Mouse (Mus musculus) c-Kit-positive CD71-positive TER-119-positive erythroid progenitor cells, embryonic 14.5 days (primary cell): ENCODE results near the gene Flrt2.
"Not testable (repeated sequence)": the region's sequence is repeated elsewhere in the genome, so short reads cannot be mapped to it uniquely, and the experiment has no call there.

Experiments used
- DNase-seq: peaks from one replicate; pipeline ENCODE4 v3.0.0-alpha.2; 2013; ENCODE audit warnings: low spot score

Flrt2 gene

DNA sequence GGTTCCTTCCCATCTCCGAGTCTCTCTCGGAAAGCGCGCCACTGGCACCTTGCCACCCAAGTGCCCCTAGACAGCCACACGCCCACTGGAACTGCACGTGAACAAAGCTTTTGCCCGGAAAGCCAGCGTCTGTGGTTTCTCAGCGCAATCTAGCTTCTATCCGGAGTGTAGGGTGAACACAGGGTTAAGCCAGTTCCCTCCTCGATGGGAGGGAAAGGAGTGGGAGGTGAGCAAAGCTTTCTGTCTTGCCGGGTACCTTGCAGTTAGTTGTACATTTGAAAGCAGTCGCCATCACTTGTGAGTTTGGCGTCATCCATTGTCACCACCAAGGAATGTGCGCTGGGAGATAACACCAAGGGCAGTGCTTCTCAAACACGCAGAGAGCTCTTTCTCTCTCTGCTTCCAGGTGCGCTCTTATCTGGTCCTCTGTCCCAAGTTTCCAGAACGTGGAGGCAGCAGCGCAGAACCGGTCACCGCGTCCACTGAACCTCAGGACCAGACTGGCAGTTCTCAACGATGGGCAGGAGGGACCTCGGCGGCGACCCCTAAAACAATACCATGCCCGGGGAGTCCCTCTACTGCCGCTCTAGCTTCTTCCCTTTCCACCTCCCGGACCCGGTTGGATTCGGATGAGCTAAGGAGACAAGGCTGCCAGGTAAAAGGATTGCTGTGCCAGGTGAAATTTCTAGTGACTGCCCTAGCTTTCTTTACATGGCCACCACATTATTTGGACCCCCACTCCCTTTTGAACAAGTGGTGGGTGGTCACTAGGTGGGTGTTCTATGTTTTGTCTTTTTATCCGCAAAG is at the start of gene Flrt2:
Flrt2 (plus strand) TSS at position 266 of the 807 bp plus-strand sequence.
- DNase-seq = no peak

DNA sequence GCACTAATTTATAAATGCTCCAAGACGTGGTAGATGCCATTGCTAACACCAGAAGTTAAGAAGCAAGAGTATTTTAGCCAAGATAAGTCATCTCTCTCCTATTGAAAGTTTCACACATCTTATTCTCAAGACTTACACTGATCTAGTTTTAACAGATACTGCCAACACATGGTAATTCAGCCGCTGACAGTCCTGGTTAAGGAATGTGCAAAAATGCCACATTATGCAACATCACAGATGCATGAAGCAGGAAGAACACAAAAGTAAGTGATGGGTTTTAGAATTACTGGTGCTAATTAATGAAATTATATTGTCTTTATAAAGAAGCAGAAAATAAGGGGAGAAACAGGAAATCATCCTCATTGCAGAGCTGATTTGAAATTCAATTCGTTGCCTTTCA is 49.8 kb upstream of the Flrt2 start:
- no peak for DNase-seq

DNA sequence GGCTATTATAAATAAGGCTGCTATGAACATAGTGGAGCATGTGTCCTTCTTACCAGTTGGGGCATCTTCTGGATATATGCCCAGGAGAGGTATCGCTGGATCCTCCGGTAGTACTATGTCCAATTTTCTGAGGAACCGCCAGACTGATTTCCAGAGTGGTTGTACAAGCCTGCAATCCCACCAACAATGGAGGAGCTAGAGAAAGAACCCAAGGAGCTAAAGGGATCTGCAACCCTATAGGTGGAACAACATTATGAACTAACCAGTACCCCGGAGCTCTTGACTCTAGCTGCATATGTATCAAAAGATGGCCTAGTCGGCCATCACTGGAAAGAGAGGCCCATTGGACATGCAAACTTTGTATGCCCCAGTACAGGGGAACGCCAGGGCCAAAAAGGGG is 44.8 kb upstream of the Flrt2 start:
- DNase-seq = not testable (repeated sequence)

DNA sequence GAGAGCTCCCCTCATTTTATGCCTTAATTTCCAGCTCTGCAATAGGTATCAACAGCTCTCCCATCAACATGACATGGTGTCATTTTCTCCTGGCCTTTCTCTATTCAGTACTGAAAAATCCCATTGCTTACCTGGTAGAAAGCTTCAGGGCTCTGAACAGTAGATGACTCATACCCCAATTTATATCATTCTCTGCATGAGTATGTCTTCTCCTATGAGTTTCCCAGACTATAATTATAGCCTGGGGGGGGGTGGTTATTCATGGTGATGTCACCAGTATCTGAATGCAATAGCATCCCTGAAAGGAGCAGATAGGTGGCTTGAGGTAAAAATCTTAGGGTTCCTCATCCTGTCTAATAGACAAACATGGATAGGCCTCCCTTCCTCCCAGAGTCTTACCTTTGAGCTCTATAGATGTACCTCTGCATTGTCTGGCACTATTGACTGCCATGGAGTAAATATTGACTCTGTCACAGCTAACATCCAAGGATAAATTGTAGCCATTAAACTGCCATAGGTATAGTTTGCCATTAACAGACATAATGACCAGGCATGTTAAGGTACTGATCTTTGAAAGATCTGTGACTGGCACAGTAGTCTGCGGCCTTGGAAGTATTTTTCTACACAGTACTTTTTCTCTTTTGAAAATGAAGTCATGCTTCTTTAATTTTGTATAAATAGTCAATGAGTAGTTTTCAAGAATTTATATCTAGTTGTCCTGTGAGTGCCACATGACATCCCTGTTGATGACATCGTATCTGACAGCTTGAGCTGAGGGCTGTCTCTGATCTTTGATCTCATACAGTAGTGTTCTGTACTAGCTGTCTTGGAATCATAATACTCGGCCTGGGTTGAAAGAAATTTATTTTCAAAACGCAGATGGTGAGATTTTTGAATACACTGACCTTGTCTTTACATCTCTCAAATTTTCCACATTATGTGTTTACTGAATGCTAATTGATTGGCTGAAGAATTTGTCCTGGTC is 39.6 kb upstream of the Flrt2 start:
- no peak for DNase-seq

DNA sequence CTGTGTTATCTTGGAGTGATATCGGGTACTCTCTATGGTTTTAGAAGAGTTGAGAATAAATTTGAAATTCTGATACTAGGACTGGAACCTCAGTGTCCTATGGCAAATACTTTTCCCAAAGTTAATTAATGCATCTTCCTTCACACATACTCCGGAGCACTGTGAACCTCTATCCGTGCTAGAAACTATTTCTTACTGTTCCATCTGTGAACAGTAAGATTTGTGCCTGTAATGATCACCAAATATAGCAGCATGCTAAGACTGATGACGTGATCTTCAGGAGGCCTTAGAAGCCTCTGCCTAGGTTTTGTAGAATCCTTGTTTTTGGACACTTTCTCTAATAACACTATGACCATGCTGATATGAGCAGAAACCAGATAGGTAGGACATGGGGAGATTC is 35.4 kb upstream of the Flrt2 start:
- DNase-seq = no peak

DNA sequence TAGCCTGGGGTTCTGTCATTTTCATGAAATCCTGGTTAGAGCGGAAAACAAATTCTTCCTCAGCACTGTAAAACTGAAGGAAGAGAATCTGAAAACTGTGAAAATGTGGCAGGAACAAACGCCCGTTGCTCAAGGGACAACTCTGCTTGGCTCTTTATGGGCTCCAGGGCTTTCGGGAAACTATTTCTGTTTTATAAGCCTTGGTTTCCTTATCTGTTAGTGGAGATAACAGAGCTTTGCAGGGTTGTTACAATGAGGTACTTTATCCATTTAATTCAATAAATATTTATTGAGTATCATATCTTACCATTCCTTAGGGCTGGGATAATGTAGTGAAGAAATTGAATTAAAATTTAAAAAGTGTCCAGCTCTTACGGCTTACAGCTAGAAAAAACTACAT is 24.7 kb upstream of the Flrt2 start:
- no peak for DNase-seq

DNA sequence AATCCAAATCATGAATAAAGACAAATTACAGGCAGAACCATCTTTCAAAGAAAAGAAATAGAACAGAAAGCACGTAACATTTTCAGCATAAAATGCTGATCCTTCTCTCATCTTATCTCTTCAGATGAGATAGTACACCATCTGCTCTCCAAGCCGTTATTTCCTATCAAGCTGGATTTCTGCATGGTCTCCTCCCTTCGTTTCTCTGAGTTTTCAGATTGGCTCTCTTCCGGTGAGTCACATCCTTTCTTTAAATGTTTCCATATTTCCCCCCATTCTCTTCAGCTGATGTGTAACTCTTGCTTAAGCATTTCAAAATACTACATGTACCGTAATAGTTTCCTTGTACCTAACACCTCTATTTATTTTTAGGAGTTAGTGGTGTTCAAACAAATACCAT is 16.3 kb upstream of the Flrt2 start:
- no peak for DNase-seq

DNA sequence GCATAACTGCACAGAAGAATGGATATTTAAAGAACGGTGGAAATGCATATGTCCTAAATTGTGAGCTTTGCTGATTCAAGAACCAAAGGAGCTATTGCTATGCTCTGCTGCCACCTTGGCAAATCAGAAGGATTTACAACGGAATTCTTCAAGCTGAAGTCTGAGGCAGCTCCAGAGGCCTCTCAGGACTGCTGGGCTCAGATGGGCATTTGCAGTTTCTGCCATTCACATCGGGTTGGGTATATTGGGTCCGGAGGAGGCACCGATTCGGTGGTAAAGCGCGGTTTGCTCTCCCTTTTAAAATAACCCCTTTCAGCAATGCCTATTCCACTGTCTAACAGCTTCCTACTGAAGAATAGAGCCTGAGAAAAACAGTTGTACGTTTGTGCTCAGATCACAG is 1.2 kb upstream of the Flrt2 start:
- DNase-seq = no peak

DNA sequence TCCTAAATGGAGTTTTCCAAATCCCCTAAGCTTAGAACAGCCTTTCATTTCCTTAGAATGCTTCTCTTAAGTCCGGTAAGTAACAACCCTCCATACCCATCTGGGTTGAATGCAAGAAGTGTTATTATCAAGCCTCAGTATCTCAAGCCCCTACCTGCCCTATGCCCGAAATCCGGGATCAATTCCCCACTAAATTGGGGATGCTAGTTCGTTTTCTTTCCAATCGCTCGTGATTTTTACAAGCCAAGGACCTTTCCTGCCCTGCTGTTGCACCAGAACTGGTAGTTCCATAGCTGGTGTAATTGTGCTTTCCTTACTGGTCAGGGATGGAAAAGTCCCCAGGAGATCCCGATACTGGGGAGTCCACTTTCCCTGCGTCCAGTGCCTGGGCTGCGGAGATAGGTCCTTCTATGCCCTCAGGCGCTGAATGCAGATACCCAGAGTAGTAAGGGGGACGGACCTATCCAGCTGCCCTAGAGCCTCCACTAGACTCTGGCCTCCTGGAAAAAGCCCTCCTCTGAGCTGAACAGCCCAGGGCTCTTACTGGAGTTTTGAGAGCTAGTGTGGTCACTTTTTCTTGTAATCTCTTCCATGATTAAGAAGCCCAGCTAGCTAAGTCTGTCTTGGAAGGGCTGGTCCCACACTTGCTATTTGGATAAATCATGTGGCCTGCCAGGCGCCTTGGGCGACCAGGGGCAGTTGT is 1.1 kb downstream of the Flrt2 start:
- no peak for DNase-seq

DNA sequence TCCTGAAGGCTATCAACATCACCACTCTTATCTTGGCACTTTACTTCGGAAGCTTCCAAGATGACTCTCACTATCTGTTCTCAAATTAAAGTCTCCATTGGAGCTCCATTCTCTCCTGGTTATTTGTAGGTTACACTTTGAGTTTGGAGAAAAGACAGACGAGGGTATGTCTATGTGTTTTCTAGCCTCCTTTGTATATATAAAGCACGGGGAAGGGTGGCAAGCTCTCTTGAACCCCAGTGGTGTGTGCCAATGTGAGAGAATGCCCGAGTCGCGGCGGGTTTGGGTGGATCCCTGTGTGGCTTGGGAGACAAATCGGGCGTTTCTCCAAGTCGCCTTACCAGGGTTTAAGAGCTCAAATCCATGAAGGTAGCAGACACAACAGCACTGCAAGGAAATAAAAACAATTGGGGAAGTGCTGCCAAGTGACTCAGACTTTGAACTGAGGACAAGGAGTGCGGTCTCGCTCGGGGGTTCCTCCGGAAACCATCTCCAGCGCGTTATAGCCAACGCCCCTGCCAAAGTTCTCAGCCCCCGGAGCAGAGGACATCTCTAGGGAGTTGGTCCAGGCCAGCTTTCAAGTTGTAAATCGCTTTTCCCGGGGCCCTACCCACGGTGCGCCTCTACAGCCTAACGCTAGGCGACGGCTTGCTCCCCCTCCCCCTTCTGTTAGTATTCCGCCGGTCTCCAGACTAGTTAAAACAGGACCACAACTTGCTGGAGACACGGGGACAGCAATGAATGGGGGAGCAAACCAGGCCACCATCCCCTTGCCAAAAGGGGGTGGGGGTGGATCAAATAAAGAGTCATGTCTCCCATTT is 1.8 kb downstream of the Flrt2 start:
- DNase-seq = peak; percentile 4

DNA sequence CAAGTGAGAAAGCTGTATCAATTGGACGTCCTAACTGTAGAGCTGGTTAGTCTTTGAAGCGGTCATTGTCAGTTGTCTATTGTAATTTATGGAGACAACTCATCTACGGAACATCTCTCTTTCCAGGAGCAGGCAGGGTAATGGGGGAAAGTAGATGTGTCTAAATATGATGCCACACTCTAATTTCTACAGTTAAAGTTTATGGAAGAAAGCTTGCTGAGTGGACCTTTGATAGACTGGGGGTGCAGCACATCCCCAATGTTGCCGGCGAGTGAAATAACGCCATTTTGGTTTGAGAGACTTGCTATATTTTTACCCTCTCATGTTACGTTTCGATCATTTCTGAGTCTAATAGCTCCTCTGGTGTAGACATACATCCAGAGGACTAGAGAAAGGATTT is 2.5 kb downstream of the Flrt2 start:
- no peak for DNase-seq

DNA sequence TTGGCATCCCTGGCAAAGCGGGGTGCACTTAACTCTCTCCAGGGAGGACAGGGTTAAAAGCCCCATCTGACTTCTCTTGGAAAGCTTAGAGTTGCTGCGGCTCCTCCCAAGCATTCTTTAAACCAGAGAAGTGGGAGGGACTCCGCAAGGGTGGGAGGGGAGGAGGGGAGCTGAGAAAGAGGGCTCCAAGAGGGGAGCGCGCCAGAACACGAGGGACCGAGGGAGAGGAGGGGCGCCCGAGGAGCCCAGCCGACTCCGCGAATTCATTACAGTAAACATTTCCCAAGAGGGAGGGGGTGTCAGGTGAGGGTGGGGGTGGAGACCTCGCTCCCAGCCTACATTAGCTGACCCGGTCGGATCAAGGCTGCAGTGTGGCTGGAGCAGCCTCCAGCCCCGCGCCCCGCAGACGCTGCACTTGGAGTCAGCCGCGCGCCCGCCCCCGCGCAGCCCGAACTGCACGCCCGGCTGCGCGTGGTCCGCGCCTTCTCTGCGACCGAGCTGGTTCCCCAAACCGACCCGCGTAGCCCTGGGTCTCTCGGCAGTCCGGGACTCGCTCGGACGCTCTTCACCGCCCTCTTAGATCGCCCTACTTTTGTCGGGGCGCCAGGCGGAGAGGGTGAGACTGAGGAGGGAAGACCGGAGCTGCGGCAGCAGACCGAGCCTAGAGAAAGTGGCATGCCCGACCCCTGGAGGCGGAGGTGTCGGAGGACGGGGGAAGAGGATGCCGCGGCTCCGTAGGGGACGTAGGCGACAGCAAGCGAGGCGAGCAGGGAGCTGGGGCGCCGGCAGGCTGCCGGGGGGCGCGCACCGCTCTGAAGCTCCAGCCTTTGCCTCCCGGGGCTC is 3.2 kb downstream of the Flrt2 start:
- no peak for DNase-seq

DNA sequence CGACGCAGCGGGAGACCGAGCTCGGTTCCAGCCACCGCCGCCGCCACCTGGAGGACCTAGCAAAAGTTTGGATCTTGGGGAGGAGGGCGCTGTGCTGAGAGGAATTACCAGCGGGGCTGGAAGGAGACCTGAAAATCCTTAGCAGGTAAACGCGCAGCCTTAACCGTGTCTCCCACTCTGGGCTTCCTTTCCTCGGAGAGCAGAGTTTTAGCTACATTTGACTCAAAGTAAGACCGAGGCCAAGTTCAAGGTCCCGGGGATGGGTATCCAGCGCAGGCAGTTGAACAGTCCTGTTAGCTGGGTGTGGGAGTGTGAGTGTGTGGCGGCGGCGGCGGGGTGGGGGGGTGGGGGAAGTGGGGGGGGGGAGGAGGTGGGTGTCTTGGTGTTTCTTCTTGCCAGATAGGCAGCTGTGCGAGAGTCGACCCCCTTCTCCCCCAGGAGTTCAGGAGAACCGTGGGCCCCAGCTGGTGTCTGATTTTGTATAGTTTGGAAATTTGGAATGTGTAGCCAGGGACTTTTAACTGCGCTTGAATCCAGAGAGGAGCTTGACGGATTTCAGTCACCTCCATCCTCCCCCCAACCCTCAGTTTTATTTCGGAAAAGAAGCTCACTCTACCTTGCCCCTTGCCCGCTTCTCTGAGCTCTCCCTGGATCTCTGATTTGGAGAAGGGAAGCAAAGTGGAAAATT is 4.0 kb downstream of the Flrt2 start:
- no peak for DNase-seq

DNA sequence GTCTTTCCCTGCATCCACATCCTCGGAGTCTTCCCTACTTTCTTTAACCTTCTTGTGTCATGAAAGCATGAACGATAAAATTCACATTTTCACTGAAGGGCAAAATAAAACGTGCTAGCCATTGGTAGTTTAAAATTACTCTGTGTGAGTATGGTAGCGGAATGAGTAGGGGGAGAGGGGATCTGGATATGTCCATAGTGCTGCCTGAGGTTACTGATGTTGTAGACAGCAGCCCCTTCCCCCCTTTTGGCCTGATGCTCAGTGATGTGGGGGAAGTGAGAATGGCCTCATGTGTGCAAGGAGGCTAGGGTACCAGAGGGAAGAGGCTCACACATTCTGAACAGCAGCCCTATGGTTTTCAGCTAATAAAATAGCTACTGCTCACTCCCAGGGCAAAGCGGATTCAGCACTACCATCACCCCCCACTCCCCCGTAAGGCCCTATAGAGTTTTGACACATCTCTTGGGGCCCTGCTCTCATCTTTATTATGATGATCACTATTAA is 4.5 kb downstream of the Flrt2 start:
- DNase-seq = no peak

DNA sequence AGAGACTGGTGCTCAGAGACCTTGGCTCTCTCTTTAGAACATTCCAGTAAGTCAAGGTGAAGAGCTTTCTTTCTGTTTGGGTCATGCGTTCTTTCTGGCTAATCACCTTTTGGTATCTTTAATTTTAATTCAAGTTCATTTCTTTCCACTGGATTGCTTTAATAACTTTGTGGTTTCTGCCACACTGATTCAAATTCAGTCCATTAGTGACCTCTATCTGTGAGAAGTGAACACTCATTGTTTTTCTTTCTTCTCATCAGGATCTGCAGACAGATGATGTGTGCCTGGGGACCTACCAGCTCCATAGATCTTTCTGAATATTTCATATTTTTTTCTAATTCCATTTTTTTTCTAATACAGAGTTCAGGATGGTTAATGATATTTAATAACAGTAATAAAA is 6.5 kb downstream of the Flrt2 start:
- DNase-seq = no peak

DNA sequence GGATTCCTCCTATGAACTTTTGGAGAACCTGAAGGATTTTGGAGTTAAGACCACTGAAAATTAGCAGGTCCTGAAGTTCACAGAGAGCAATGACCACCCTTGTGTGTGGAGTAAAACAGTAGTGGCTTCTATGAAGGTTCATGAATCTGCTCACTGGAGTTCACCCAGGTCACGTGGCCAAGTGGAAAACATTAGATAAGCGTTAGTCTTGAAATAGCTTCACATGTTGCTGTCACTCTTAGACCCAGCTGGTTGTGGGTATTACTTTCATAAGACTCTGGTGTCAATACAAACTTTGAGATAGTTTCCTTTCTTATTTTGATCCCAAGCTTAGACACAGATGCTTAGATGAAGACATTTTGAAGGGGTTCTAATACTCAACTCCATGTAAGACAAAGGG is 8.7 kb downstream of the Flrt2 start:
- no peak for DNase-seq

DNA sequence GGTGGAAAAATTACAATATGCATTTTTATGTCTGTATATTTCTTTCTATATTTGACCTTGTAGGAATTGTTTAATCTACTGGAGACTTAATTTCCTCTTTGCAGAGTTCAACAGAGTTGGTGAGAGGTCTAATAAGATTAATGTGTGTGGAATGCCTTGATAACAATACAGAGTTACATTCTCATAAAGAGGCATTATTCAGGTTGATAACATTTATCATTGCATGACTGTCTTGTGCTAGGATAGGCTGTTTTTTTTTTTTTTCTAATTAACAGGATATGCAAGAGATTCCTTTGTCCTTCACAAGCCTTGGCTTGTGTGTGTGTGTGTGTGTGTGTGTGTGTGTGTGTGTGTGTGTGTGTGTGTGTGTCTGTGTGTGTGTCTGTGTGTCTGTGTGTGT is 9.6 kb downstream of the Flrt2 start:
- no peak for DNase-seq

DNA sequence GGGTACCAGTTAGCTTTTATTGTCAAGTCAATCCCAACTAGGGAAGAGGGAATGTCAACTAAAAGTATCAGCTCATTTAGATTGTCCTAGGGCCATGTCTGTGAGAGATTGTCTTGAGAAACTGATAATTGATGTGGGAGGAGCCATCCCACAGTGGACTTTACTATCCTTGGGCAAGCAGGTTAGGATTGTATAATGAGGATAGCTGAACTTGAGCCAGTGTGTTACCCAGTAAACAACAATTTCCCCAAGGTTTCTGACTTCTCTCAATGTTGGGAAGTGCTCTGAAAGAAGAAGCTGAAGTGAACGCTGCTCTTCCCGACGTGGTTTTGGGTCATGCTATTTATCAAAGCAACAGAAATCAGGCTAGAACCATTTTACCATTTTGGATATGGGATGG is 13.0 kb downstream of the Flrt2 start:
- no peak for DNase-seq

DNA sequence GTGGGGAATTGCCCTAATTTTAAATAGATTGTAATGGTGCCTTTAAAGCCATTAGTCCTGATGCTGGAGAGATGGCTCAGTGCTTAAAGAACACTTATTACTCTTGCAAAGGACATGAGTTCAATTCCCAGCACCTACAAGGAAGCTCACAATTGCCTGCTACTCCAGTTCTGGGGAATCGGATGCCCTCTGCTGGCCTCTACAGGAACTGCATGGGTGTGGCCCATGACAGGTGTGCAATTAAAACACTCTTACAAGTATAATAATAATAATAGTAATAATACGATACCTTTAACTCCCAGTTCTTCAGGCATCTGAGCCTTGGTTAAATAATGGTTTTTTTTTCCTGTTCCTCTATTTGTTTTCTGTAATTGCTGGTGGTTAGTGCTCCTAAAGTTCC is 31.2 kb downstream of the Flrt2 start:
- DNase-seq = no peak

DNA sequence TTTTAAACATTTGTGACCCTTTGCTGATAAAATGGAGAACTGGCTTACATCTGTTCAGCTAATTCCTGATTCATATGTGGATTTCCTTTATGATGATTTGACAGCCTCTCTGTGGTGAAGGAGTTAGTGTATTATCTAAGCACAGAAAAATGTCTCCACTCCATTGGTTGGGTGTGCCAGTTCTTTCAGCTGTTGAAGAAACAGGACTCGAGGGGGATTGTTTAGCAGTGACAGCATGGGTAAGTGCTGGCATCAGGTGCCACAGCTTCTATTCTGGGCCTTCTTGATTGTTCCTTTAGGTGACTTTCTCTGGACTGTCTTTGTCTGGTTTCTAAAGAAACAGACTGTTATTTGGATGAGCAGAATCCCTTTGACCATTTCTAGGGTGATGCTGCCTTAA is 42.0 kb downstream of the Flrt2 start:
- no peak for DNase-seq
